Mouse (Mus musculus) adrenal gland, postnatal 10 days (tissue): Measurements from ENCODE around the gene Susd6. TPM values are rescaled to one million over a fixed set of nuclear protein-coding genes. Genes with fewer than 3 reads are reported as not detected.
A peak's percentile ranks its signal among the peaks of the same experiment; 100 is the strongest.

Source experiments
- DNase-seq: peaks from one replicate; pipeline ENCODE4 v3.0.0; 2021; ENCODE audit warnings: mixed read lengths
- total RNA-seq, 2 experiments: library from RNA; stranded (reverse); gene quantifications; 2 replicates each; pipeline ENCODE4 v1.2.3; 2021

Susd6 gene
- total RNA-seq, 2 experiments from 2014 or later = 41.7 to 42.1 TPM

- no peak for DNase-seq
Observed at GRCm38 (mm10) chr12:80838271-80838670, 48.0 kb downstream of the Susd6 start.

DNA sequence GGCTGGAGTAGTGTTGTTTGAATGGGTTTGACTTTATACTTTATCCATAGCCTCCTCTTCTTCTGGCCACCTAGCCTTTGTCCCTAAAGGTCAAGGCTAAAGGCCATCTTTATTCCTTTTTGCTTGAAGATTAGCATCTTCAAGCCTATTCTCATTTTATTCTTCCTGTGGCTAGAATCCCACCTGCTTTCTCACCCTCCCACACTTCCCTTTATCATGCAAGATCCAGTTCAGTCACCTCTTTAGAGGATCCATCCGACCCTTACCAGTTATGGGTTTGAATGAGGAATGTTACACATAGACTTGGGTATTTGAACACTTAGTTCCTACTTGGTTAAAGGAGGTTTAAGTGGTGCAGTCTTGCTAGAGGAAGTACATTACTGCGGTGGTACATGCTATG, 48.5 kb downstream of the Susd6 start:
- no peak for DNase-seq

GRCm38 (mm10) chr12:80839631-80840030, 49.3 kb downstream of the Susd6 start:
- no peak for DNase-seq

DNA sequence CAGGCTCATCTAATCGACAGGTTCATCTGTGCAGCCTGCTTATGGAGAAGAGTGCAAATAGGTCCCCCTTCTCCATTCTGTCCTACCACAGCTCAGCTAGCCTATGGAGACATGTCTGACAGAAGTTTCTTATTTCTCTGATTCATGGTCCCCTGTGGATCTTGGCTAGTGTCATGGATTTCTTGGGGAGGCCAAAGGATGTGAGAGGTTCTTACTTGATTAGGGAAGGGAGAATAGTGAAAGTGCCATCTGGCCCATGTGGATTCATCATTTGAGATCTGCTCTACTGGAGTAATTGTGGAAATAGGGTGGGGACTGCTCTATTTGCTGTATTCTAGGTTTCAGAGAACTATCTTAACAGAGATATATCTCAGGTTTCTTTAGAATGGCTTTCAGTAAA, 51.3 kb downstream of the Susd6 start:
- no peak for DNase-seq

DNA sequence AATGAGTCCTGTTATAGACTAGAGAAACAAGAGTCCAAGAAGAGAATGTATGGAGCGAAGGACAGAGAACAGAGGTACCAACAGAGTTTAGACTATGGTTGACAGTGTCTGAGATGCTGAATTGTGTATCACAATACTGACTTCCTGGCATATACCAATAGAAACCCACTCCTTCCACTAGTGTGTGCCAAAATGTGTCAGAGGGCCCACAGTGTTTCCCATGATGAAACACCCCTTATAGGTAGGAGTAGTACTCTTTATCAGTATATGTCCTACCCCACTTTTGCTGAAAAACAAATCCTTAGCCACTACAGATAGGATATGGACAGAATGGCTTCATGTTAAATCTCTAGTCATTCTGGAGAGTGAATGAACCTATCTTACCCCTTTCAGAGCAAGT, 52.3 kb downstream of the Susd6 start:
- no peak for DNase-seq

DNA sequence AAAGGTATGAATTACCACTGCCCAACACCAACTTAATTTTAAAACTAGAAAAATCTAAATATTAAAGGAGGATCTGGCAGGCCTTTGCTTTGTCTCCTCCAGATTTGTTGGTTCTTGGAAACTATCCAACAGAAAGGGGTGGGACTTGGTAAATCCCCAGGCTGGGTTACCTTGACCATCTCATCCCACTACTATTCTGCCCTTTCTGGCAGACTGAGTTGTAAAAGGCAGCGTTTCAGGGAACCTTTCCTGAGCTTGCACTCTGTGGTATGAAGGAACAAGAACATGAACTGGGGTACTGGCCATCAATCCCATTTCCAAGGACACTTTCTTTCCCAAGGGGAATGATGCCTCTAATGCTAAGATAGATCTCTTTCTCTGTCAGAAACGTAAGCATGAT, 52.9 kb downstream of the Susd6 start:
- peak; percentile 70 for DNase-seq

DNA sequence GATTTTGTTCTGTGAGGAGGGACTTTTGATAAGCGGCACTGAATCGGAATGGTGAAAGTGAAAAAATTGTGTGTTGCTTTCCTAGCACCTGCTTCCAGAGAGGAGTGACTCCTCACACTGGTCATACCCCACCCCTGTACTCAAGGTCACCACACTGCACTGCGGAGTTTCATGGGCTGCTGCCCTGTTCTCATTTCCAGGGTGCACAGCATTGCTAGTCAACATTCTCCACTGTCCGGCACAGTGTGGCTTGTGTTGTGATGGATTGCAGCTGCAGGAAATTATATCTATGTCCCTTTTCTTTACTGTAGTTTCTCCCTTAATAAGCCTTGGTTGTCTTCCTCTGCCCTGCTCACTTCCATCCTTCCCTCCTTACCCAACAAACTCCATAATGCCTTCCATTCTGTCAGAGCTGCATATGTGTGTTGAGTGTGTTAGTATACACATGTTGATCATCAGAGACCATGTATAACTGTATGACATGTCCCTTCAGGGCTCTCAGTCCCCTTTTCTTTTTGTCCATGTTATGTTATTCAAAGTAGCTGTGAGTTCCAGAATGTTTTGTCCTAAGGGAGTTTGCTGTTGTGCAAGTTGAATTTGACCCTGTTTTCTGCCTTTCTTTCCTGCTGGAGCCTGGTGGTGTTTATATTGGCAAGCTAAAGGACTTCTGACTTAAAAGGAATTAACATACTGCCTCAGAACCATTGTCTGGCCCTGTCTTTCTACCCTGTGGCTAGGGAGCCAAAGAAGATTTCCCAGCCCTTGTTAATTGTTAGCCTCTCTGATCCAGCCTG, 53.5 kb downstream of the Susd6 start:
- peak; percentile 39 for DNase-seq

DNA sequence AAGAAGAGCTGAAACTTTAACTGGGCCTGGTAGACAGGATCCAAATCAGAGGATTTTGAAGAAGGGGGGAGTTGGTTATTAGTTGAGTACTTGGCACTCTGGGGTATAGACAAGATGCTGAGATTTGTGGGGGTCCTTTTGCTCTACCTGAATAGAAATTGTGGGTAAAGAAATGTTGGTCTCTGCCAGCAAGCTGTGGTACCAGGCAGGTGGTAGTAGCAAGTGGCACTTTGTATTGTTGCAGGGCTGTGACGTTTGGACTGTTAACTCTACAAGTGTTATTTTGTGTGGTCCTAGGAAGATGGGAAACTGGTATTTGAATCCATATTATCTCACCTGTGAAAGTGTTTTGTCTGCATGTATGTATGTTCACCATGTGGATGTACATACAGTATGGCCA, 55.6 kb downstream of the Susd6 start:
- no peak for DNase-seq

GRCm38 (mm10) chr12:80846861-80847268, 56.6 kb downstream of the Susd6 start:
- DNase-seq = no peak

DNA sequence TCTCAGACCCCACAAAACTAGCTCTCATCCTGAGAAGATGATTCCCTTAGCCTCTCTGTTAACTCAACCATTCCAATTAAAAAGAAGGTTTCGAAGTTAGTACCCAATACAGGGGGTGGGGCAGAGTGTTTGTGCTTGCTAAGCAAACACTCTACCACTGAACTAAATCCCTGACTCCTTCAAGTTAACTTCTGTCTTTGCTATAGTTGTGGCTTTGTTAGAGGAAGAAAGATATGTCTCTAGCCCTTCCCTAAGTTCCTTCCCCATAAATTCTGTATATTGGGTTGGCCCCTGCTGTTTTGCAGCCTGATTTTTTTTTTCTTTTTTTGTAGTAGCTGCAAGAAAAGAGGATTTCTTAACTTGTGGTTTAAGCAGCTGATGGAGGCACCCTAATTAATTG, 61.7 kb downstream of the Susd6 start:
- DNase-seq = no peak

- no peak for DNase-seq
Observed at GRCm38 (mm10) chr12:80853737-80854136, 63.4 kb downstream of the Susd6 start.

GRCm38 (mm10) chr12:80854671-80855070, 64.4 kb downstream of the Susd6 start:
- DNase-seq = no peak

DNA sequence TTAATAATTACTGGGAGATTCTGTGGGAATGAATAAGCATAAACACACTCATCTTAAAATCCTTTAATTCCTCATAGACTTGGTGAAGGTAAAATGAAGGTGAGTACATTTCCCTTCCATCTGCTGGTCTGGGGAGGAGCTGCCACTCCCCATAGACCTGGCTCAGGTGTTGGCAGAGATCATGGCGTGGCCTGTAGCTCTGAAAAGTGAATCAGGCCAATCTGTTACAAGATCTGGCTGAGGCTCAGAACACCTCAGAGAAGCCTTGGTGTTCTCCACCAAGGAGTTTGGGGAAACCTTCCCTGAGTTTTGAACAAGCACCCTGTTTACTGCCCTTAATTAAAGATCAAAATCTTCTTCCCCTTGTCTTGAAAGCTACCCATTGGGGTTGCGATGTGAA, 64.8 kb downstream of the Susd6 start:
- no peak for DNase-seq

GRCm38 (mm10) chr12:80855581-80855980, 65.3 kb downstream of the Susd6 start:
- no peak for DNase-seq

DNA sequence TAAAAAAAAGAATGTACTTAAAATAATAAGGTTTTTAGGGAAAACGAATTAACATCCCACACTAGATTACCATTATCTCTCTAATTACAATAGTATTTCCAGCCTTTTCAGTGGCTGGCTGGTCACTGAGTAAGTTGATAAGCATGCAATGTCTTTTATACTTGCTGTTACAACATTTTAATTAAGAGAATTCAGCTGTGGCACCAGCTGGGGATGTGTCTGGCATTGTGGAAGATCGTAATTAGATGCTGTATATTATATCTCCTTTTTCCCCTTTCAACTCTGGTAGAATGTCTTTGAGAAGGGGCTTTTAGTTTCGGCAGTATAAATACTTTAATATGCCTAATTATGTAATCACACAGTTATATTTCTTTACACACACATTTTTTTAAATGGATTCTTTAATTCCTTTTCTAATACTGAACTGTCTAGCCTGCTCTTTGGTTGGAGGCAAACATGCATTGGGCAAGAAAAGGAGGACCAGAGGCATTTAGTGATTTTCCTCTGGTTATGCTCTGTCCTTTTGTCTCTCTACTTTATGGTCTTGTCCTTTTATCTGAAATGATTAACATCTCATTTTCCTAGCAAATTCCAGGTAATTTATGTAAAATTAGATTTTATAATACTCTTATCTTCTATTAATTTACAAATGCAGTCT, 67.5 kb downstream of the Susd6 start:
- DNase-seq = no peak

DNA sequence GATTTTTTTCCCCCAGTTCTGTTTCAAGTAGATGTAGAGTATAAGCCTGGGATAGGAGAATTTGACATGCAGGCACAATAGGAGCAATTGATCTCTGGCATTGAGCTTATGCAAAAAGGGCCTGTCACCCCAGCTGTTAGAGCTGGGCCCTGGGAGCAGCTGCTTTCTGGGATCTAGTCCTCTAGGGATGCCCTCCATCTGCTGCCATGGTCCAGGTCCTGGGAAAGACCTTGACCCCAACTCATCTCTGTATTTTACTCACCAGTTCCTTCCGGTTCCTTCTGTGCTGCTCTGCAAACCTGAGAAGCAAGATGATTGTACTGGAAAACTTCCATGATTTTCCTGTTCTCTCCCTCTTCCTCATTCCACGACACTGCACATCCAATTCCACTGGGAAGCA, 68.0 kb downstream of the Susd6 start:
- no peak for DNase-seq

- DNase-seq = no peak
Observed at GRCm38 (mm10) chr12:80861916-80862315, 71.6 kb downstream of the Susd6 start.

DNA sequence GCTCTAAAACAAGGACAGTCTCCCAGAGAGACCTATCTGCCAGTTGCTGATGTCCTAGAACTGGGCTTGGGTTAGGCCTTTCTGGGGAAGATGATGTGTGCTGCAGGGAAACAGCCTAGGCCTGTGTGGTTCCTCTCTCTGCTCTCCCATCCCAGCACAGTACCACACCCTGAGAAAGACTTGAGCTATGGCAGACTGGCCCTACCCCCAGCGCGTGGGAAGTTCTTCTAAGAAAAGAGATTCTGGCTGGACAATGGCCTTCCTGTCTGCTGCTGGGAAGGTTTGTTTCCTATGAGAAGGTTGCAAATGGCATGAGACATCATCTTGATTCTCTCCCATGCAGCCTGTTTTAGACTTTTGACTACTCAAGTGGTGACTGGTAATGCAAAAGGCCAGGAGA, 73.1 kb downstream of the Susd6 start:
- no peak for DNase-seq

DNA sequence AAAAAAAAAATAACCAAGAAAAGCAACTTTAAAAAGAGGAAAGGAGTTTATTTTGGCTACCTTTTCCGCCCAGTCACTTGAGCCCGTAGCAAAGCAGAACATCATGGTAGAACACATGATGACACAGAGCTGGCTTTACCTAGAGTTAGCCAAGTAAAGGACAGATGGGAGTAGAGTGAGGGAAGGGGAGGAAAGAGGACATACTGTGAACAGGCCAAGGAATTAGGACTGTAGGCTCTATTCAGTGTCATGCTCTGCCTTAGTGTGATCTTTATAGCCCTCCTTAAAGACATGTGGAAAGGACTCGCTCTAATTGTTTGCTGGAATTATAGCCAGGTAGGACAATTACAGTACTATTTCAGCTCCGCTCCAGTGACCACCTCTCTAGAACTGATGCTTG, 74.9 kb downstream of the Susd6 start:
- no peak for DNase-seq

- no peak for DNase-seq
Observed at GRCm38 (mm10) chr12:80866023-80866422, 75.7 kb downstream of the Susd6 start.

GRCm38 (mm10) chr12:80867083-80867482, 76.8 kb downstream of the Susd6 start:
- DNase-seq = no peak

GRCm38 (mm10) chr12:80868401-80868800, 78.1 kb downstream of the Susd6 start:
- no peak for DNase-seq

DNA sequence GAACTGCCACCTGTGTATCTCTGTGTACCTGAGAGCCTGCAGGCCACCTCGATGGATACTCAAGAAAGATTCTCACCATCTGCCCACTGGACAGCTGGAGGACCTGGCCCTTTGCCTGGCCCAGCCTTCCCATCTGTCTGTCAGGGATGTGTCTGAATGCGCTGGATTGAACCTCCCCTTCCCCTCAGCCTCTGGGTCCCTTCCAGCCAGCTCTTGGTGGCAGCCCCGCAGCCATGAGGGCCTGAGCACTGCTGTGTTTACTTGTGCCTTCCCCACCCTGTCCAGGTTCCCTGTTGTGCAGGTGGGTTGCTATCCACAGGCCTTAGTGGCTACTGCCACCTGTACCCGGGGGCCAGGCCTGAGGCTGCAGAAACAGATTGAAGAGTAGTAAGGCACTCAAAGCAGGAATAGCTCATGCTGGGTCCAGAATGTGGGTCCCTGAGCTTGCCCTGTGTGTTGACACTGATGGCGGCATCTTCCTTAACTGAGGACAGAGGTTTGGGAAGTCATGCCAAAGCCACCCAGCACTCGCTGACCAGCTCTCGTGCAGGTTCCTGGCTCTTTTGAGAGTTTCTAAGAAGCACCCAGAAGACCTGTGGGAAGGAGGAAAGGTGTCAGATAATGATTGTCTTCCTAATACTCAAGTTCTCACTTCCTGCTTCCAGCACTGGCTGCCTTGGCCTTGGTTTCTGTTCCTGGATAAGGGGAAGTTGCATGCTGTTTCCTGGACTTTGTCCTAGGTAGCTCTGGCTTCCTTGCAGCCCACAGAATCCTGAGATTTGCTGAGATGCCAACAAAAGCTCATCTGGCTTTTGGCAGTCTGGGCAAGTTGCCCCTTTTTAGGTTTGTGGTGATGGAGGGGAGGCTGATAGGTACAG, 87.1 kb downstream of the Susd6 start:
- no peak for DNase-seq
